Mouse (Mus musculus): ENCODE measurements around the gene Rps4x. TPM values are rescaled to one million over a fixed set of nuclear protein-coding genes. Genes with fewer than 3 reads are reported as not detected.

Gene Rps4x
- total and polyA plus RNA-seq, 3 experiments = 54.2 to 1,084 (median 708) TPM

Other genes with a start within 250 kb of the Rps4x start
- 1 to 10 TPM; 7.7 to 8.6 TPM for gene Rtl5, start 118.1 kb downstream of the Rps4x start, total RNA-seq (2021)
- gene Rtl5, start 118.1 kb downstream of the Rps4x start, polyA plus RNA-seq (2012; rRNA removed) = 8.2 and 9.8 TPM in 2 replicates
- gene Pin4, start 69.9 kb downstream of the Rps4x start, total RNA-seq (2021) = 10 to 100 TPM; 65.5 to 72.8 TPM
- not detected in 2 replicates for gene Pin4, start 69.9 kb downstream of the Rps4x start, polyA plus RNA-seq (2012; rRNA removed)
- gene Ercc6l, start 32.3 kb downstream of the Rps4x start, total RNA-seq (2021) = under 1 TPM; 0.28 to 0.63 TPM
- not detected in 2 replicates for gene Ercc6l, start 32.3 kb downstream of the Rps4x start, polyA plus RNA-seq (2012; rRNA removed)
- gene Cited1, start 62.8 kb upstream of the Rps4x start, total RNA-seq (2021) = 10 to 100 TPM in 1 of 2 experiments, 1 to 10 TPM in 1; 1.2 to 19.3 TPM
- gene Cited1, start 62.8 kb upstream of the Rps4x start, polyA plus RNA-seq (2012; rRNA removed) = 2.3 and 25.2 TPM in 2 replicates

Measured in adrenal gland, adult 2 months (tissue).